7 mouse cellular contexts compared by ENCODE assay signal in the genomic region with DNA sequence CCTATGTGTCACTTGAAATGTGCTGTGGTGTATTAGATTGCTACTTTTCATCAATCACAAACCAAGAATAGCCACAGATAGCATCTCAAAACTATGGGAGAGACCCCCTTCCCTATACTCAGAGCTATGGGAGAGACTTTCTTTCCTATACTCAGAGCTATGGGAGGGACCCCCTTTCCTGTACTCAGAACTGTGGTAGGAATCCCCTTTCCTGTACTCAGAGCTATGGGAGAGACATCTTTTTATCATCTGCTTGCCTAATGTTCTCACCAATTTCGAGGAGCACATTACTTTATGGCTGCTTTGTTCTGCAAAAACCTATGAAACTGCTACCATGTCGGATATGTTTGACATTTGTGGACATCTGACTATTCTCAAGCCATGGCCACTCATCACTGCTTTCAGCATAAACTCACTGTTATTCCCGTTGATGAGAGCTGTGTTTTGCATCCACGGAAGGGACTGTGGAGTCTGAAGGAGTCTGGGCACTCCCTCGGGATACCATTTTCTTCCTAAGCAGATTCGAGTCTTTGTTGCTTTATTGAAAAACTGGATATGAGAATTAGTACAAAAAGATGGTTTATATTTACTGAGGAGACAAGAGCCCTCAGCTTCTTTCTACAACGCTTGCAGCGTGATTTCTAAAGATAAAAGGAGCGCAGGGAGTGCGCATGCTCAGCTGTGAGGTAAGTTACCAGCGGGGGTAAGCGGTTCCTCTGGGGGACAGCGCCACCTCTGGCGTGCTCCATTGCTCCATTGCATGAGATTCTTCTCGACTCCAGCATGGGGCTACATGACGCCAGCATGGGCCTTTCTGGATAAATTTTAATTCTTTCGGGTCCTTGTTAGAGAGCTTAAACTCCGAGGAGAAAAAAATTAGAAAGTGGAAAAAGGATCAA. TPM values are rescaled to one million over a fixed set of nuclear protein-coding genes. Genes with fewer than 3 reads are reported as not detected.
DNase-seq lines count a peak whose midpoint lies in the region; ATAC-seq lines count a peak whose summit lies in the region.

No protein-coding gene starts in this region.

- no peak for ATAC-seq in limb, embryonic 11.5 days (ENCODE audit: insufficient number of reproducible peaks, low FRiP score, low TSS enrichment, low read depth)
- peak; percentile 65; the same call in 1 of the 2 replicates for ATAC-seq in midbrain, embryonic 13.5 days

- peaks cover 3% of the 10 kb centered on the region; the same call in 1 of the 2 replicates for H3K4me1 ChIP-seq in limb, embryonic 11.5 days (ENCODE audit: control insufficient read depth, insufficient read depth, low read length)
- 0 out of 2 replicates have a peak, but pooled peaks cover 8% of the 10 kb centered on the region for H3K4me1 ChIP-seq in midbrain, embryonic 13.5 days (replicated peaks)

- no peaks in the 10 kb centered on the region for H3K27me3 ChIP-seq in limb, embryonic 11.5 days (ENCODE audit: control insufficient read depth, insufficient read depth, low read length)
- H3K27me3 ChIP-seq in midbrain, embryonic 13.5 days, result no peaks in the 10 kb centered on the region

- peak overlapping the region; percentile 20; the same call in 1 of the 2 replicates for H3K4me2 ChIP-seq in limb, embryonic 11.5 days (ENCODE audit: low read depth, severe bottlenecking)
- H3K4me2 ChIP-seq in midbrain, embryonic 13.5 days (replicated peaks), result peak overlapping the region; percentile 45

- no peaks in the 10 kb centered on the region for H3K36me3 ChIP-seq in limb, embryonic 11.5 days (ENCODE audit: control insufficient read depth, insufficient read depth, low read length)
- no peaks in the 10 kb centered on the region for H3K36me3 ChIP-seq in midbrain, embryonic 13.5 days

- 30% methylated on average over 18 of the region's 18 CpGs for WGBS in limb, embryonic 11.5 days
- WGBS in midbrain, embryonic 13.5 days, result 27% methylated on average over 18 of the region's 18 CpGs

- peak; percentile 89 for DNase-seq in adrenal gland, postnatal 14 days
- peak; percentile 65 for DNase-seq in embryo, embryonic 11.5 days (ENCODE audit: low read depth, low spot score)
- peak; percentile 96 for DNase-seq in heart, adult 11 months
- peak; percentile 54 for DNase-seq in kidney, adult 11 months
- peak; percentile 84 for DNase-seq in limb, embryonic 11.5 days (ENCODE audit: low spot score)
- DNase-seq in spleen, adult 12 weeks (ENCODE audit: low spot score), result peak; percentile 56

- H3K9ac ChIP-seq in limb, embryonic 11.5 days (ENCODE audit: low read length), result no peak overlapping the region
- H3K9ac ChIP-seq in midbrain, embryonic 13.5 days (replicated peaks), result peak overlapping the region; percentile 56

- no peak overlapping the region for H3K27ac ChIP-seq in limb, embryonic 11.5 days (replicated peaks; ENCODE audit: low read depth, low read length)
- no peak overlapping the region; the same call in 1 of the 2 replicates for H3K27ac ChIP-seq in midbrain, embryonic 13.5 days

- H3K4me3 ChIP-seq in limb, embryonic 11.5 days (ENCODE audit: low read depth, low read length), result 0 out of 2 replicates have a peak overlapping the region, but pooled peaks have one; percentile 1
- peak overlapping the region; percentile 32 for H3K4me3 ChIP-seq in midbrain, embryonic 13.5 days (replicated peaks)

- no peaks in the 10 kb centered on the region for H3K9me3 ChIP-seq in limb, embryonic 11.5 days (ENCODE audit: control insufficient read depth, low read length)
- no peaks in the 10 kb centered on the region for H3K9me3 ChIP-seq in midbrain, embryonic 13.5 days

RNA-seq across cellular contexts. Expression of a gene that starts 14.7 kb away (rescaled TPM):
- total RNA-seq in adrenal gland, postnatal 14 days (2021), result 51.6 and 57.2 TPM in 2 replicates
- polyA plus RNA-seq in limb, embryonic 11.5 days (2014; fragmentation: Nextera tagmentation; extraction: Ambion mirVana), result 16.8 and 19.1 TPM in 2 replicates
- 48.7 and 49.6 TPM in 2 replicates for polyA plus RNA-seq in midbrain, embryonic 13.5 days (2015; fragmentation: Nextera tagmentation; extraction: Ambion mirVana)

RNA-seq across cellular contexts. Expression of a gene that starts 38.8 kb away (rescaled TPM):
- total RNA-seq in adrenal gland, postnatal 14 days (2021), result 111 and 114 TPM in 2 replicates
- polyA plus RNA-seq in limb, embryonic 11.5 days (2014; fragmentation: Nextera tagmentation; extraction: Ambion mirVana), result 677 and 697 TPM in 2 replicates
- polyA plus RNA-seq in midbrain, embryonic 13.5 days (2015; fragmentation: Nextera tagmentation; extraction: Ambion mirVana), result 593 and 670 TPM in 2 replicates

RNA-seq across cellular contexts. Expression of a gene that starts 39.3 kb away (rescaled TPM):
- total RNA-seq in adrenal gland, postnatal 14 days (2021), result 794 and 798 TPM in 2 replicates
- 1,465 and 1,829 TPM in 2 replicates for polyA plus RNA-seq in limb, embryonic 11.5 days (2014; fragmentation: Nextera tagmentation; extraction: Ambion mirVana)
- polyA plus RNA-seq in midbrain, embryonic 13.5 days (2015; fragmentation: Nextera tagmentation; extraction: Ambion mirVana), result 2,073 and 2,164 TPM in 2 replicates
